Mouse (Mus musculus) heart, postnatal 0 days (tissue): ENCODE data around the gene Gpsm2. TPM values are rescaled to one million over a fixed set of nuclear protein-coding genes. Genes with fewer than 3 reads are reported as not detected.

ENCODE experiments used
- ATAC-seq: fragments of 200-750 bp; cut with Nextera tagmentation; 2 replicates; pipeline ENCODE4 v1.8.0; 2017; ENCODE audit warnings: low read depth, moderate number of reproducible peaks, moderate library complexity; ENCODE audit not compliant: insufficient read depth
- DNase-seq: peaks from one replicate; pipeline ENCODE4 v3.0.0-alpha.2; 2016; ENCODE audit warnings: low spot score
- H3K27ac ChIP-seq: fragments of 300-500 bp; sonication (generic); 2 replicates; pipeline ENCODE4 v1.5.1; 2014; ENCODE audit warnings: low read depth, mild to moderate bottlenecking
- H3K27me3 ChIP-seq: fragments of 300-500 bp; sonication (generic); 2 replicates; pipeline ENCODE4 v1.6.1; 2014; ENCODE audit warnings: low read length, mixed read lengths; ENCODE audit not compliant: control insufficient read depth, insufficient read depth
- H3K36me3 ChIP-seq: fragments of 300-500 bp; sonication (generic); replicated peaks from 2 replicates; pipeline ENCODE4 v1.6.1; 2014; ENCODE audit warnings: low read length, mixed read lengths; ENCODE audit not compliant: control insufficient read depth, insufficient read depth
- H3K4me1 ChIP-seq: fragments of 300-500 bp; sonication (generic); 2 replicates; pipeline ENCODE4 v1.6.1; 2014; ENCODE audit warnings: antibody characterized with exemption; ENCODE audit not compliant: control insufficient read depth, insufficient read depth
- H3K4me2 ChIP-seq: fragments of 300-500 bp; sonication (generic); 2 replicates; pipeline ENCODE4 v1.6.1; 2014; ENCODE audit warnings: low read depth, mild to moderate bottlenecking, low read length, moderate library complexity
- H3K4me3 ChIP-seq: fragments of 300-500 bp; sonication (generic); 2 replicates; pipeline ENCODE4 v1.5.1; 2014; ENCODE audit warnings: low read depth, low read length
- H3K9ac ChIP-seq: fragments of 300-500 bp; sonication (generic); replicated peaks from 2 replicates; pipeline ENCODE4 v1.6.1; 2014; ENCODE audit warnings: low read depth, low read length, mixed read lengths
- H3K9me3 ChIP-seq: fragments of 300-500 bp; sonication (generic); replicated peaks from 2 replicates; pipeline ENCODE4 v1.6.1; 2016; ENCODE audit warnings: low read length; ENCODE audit not compliant: control insufficient read depth
- CTCF ChIP-seq: IDR thresholded peaks from 2 replicates; pipeline ENCODE4 v1.5.1; 2016; ENCODE audit warnings: antibody characterized with exemption, control low read depth, low read depth
- EP300 ChIP-seq: IDR thresholded peaks from 2 replicates; pipeline ENCODE4 v1.6.1; 2016; ENCODE audit warnings: antibody characterized with exemption, low read depth
- WGBS: fragments of 180-500 bp; shearing (Covaris S2); extraction: QIAGEN DNeasy Blood & Tissue Kit; methylation state at CpG from one replicate; pipeline ENCODE4 v1.1.7; 2014; 5-methylcytosine and 5-hydroxymethylcytosine counted together
- polyA plus RNA-seq: library from polyadenylated mRNA; unstranded; fragments of >200 nt; fragmentation: Nextera tagmentation; extraction: Ambion mirVana; gene quantifications from 2 replicates; pipeline ENCODE4 v1.2.1, GENCODE M21; 2015
- total RNA-seq: library from RNA; depleted of rRNA; stranded (reverse); fragments of >200 nt; gene quantifications from 2 replicates; pipeline ENCODE4 v1.2.3, GENCODE M21; 2014; ENCODE audit warnings: low replicate concordance

Gpsm2 gene
- total and polyA plus RNA-seq, 2 experiments from 2014 or later: 8.7 to 9.6 TPM

DNA sequence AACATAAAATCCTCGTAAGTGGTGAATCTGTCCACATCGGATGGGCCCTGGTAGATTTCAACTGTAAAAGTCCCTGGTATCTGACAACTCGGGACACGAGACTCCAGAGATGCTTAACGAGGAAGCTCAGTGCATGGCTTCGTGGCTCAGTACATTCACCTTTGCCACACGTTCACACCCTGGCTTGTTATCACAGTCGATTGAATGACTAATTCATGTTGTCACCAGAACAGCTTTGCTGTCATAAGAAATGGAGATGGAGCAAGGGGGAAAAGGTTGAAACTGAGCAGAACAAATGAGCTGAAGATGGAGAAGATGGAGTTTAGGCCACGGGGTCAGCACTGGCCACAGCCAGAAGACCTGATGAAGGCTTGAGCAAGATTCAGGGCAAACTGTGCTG is 35.5 kb upstream of the Gpsm2 start:
- TF ChIP-seq EP300: no peak
- TF ChIP-seq CTCF: no peak
- Histone ChIP-seq H3K27ac (no peak overlapping the region), H3K36me3 (no peaks in the 10 kb centered on the region), H3K4me1 (no peaks in the 10 kb centered on the region), H3K9me3 (no peaks in the 10 kb centered on the region), H3K4me2 (no peak overlapping the region), H3K4me3 (no peak overlapping the region), H3K27me3 (no peaks in the 10 kb centered on the region), H3K9ac (no peak overlapping the region)
- no peak for DNase-seq
- ATAC-seq: no peak
- WGBS: 59% methylated on average over 9 of the region's 9 CpGs

DNA sequence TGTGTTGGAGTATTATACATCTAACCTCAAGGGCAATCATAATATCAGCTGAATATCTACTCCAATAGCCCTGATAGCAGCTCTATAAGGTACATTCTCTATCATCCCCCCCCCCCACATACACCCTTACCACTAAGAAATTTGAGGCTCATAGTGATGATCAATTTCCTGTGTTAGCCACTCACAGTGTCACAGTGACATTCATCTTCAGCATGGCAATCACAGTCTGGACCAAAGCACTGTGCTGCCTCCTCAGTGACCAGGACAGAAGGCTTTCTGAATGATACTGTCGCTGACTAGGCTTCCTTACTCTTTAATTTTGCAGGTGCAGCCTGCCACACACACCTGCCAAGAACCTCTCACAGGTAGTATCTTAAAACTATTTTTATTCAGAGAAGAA is 34.0 kb upstream of the Gpsm2 start:
- no peak for ATAC-seq
- H3K27ac ChIP-seq: no peak overlapping the region
- no peaks in the 10 kb centered on the region for H3K36me3 ChIP-seq
- TF ChIP-seq CTCF: no peak
- no peak for TF ChIP-seq EP300
- no peak overlapping the region for H3K9ac ChIP-seq
- H3K4me2 ChIP-seq: no peak overlapping the region
- no peaks in the 10 kb centered on the region for H3K27me3 ChIP-seq
- H3K9me3 ChIP-seq: no peaks in the 10 kb centered on the region
- WGBS: 69% methylated on average over 1 of the region's 1 CpGs
- H3K4me1 ChIP-seq: no peaks in the 10 kb centered on the region
- no peak overlapping the region for H3K4me3 ChIP-seq
- DNase-seq: no peak

DNA sequence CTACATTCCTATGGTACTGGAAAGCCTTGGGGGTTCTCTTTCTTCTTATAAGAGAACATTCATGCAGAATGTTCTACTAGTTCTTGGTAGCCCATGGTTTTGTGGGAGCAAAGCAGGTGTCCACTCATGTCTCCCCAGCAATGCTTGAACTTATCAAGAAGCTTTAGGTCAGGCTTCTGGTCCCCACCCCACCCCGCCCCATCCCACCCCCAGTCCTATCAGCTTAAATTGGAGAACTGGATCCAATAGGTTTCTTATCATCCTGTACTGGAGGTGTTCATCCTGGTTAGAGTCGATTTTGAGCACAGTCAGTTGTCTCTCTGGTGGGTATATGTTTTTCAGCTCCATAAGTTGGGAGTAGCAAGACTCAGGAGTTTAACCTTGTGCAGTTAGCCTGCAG is 33.4 kb upstream of the Gpsm2 start:
- H3K27me3 ChIP-seq: no peaks in the 10 kb centered on the region
- no peak overlapping the region for H3K4me3 ChIP-seq
- no peaks in the 10 kb centered on the region for H3K36me3 ChIP-seq
- WGBS: 65% methylated on average over 2 of the region's 2 CpGs
- TF ChIP-seq EP300: no peak
- TF ChIP-seq CTCF: no peak
- H3K4me2 ChIP-seq: no peak overlapping the region
- no peaks in the 10 kb centered on the region for H3K4me1 ChIP-seq
- H3K9ac ChIP-seq: no peak overlapping the region
- H3K9me3 ChIP-seq: no peaks in the 10 kb centered on the region
- ATAC-seq: no peak
- H3K27ac ChIP-seq: no peak overlapping the region
- no peak for DNase-seq

GRCm38 (mm10) chr3:108754541-108754940 is 32.4 kb upstream of the Gpsm2 start:
- Histone ChIP-seq H3K9ac (no peak overlapping the region), H3K27ac (no peak overlapping the region), H3K36me3 (no peaks in the 10 kb centered on the region), H3K4me1 (no peaks in the 10 kb centered on the region), H3K27me3 (no peaks in the 10 kb centered on the region), H3K4me3 (no peak overlapping the region), H3K9me3 (no peaks in the 10 kb centered on the region), H3K4me2 (no peak overlapping the region)
- TF ChIP-seq CTCF (no peak), EP300 (no peak)
- 86% methylated on average over 1 of the region's 1 CpGs for WGBS
- ATAC-seq: no peak
- DNase-seq: no peak

GRCm38 (mm10) chr3:108751691-108752090 is 29.6 kb upstream of the Gpsm2 start:
- 48% methylated on average over 6 of the region's 6 CpGs for WGBS
- no peaks in the 10 kb centered on the region for H3K4me1 ChIP-seq
- no peaks in the 10 kb centered on the region for H3K36me3 ChIP-seq
- no peak for TF ChIP-seq CTCF
- no peak for TF ChIP-seq EP300
- H3K27ac ChIP-seq: no peak overlapping the region
- ATAC-seq (no peak), DNase-seq (no peak)
- no peak overlapping the region for H3K9ac ChIP-seq
- H3K27me3 ChIP-seq: no peaks in the 10 kb centered on the region
- no peaks in the 10 kb centered on the region for H3K9me3 ChIP-seq
- H3K4me3 ChIP-seq: no peak overlapping the region
- H3K4me2 ChIP-seq: no peak overlapping the region

DNA sequence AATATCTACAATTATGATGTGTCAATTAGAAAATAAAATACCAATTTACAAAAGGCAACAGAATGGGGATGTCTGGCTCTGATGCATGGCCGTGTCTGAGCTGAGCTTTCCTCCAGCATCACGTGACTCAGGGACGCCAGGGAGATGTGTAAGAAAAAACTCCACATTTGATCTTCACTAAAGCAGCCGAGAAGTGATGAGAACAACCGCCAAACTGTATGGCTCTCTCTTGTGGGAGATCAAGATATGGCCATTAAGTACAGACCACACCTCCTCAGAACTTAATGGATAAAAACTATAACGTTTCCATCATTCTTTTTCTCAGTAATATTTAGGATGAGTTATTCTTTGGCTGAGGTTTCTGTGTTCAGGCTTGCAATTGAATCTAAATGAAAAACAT is 29.0 kb upstream of the Gpsm2 start:
- Histone ChIP-seq H3K4me3 (no peak overlapping the region), H3K4me2 (no peak overlapping the region), H3K27me3 (no peaks in the 10 kb centered on the region), H3K27ac (no peak overlapping the region), H3K9me3 (no peaks in the 10 kb centered on the region), H3K36me3 (no peaks in the 10 kb centered on the region), H3K4me1 (no peaks in the 10 kb centered on the region), H3K9ac (no peak overlapping the region)
- 50% methylated on average over 6 of the region's 6 CpGs for WGBS
- TF ChIP-seq EP300: no peak
- no peak for TF ChIP-seq CTCF
- no peak for ATAC-seq
- no peak for DNase-seq
